Mouse (Mus musculus) kidney, embryonic 14.5 days (tissue): Measurements from ENCODE around the gene Dock11. TPM values are rescaled to one million over a fixed set of nuclear protein-coding genes. Genes with fewer than 3 reads are reported as not detected.

Experiments used
- ATAC-seq: fragments of 200-750 bp; cut with Nextera tagmentation; 2 replicates; pipeline ENCODE4 v1.8.0; 2017; ENCODE audit warnings: moderate number of reproducible peaks, mild to moderate bottlenecking, moderate TSS enrichment, moderate library complexity; ENCODE audit not compliant: low FRiP score, low TSS enrichment
- H3K27ac ChIP-seq: fragments of 300-500 bp; sonication (generic); 2 replicates; pipeline ENCODE4 v1.5.1; 2014; ENCODE audit warnings: low read depth, mild to moderate bottlenecking, low read length, moderate library complexity, mixed read lengths
- H3K27me3 ChIP-seq: fragments of 300-500 bp; sonication (generic); 2 replicates; pipeline ENCODE4 v1.6.1; 2014; ENCODE audit warnings: mild to moderate bottlenecking, low read length; ENCODE audit not compliant: control insufficient read depth, insufficient read depth
- H3K36me3 ChIP-seq: fragments of 300-500 bp; sonication (generic); 2 replicates; pipeline ENCODE4 v1.6.1; 2014; ENCODE audit warnings: low read length, mixed read lengths; ENCODE audit not compliant: control insufficient read depth, insufficient read depth
- H3K4me1 ChIP-seq: fragments of 300-500 bp; sonication (generic); 2 replicates; pipeline ENCODE4 v1.6.1; 2014; ENCODE audit warnings: low read length, mixed read lengths; ENCODE audit not compliant: control insufficient read depth, insufficient read depth
- H3K4me2 ChIP-seq: fragments of 300-500 bp; sonication (generic); replicated peaks from 2 replicates; pipeline ENCODE4 v1.6.1; 2014; ENCODE audit warnings: low read depth, mild to moderate bottlenecking, low read length
- H3K4me3 ChIP-seq: fragments of 300-500 bp; sonication (generic); 2 replicates; pipeline ENCODE4 v1.5.1; 2014; ENCODE audit warnings: mild to moderate bottlenecking, low read length
- H3K9ac ChIP-seq: fragments of 300-500 bp; sonication (generic); 2 replicates; pipeline ENCODE4 v1.6.1; 2014; ENCODE audit warnings: low read depth, mild to moderate bottlenecking, low read length, moderate library complexity
- H3K9me3 ChIP-seq: fragments of 300-500 bp; sonication (generic); 2 replicates; pipeline ENCODE4 v1.6.1; 2016; ENCODE audit warnings: low read length; ENCODE audit not compliant: control insufficient read depth
- WGBS: fragments of 180-500 bp; shearing (Covaris S2); extraction: QIAGEN DNeasy Blood & Tissue Kit; methylation state at CpG from one replicate; pipeline ENCODE4 v1.1.7; 2014; 5-methylcytosine and 5-hydroxymethylcytosine counted together
- polyA plus RNA-seq: library from polyadenylated mRNA; unstranded; fragments of >200 nt; fragmentation: Nextera tagmentation; extraction: Ambion mirVana; gene quantifications from 2 replicates; pipeline ENCODE4 v1.2.1, GENCODE M21; 2014

Gene Dock11
- polyA plus RNA-seq, 1 experiment from 2014 or later: 22.8 TPM

DNA sequence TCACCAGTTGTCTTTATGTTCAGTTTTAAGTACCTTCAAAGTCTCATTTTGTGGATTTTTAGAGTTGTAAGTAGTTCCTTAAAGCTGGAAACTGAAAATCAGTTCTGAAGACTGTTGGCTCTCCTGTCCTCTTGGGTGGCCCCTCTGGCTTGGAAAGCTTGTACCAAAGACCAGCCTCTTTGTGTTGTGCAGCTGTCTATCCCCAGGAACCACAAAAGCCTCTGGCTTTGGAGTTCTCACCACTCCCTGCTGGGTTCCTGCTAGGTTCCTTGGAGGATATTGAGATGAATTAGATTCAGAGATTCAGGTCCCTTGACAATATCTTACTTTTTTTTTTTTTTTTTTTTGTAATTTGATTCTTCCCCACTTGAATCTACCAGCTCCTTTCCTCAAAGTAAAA lies 44.3 kb downstream of the Dock11 start:
- no peak for ATAC-seq
- no peak overlapping the region for H3K4me2 ChIP-seq
- H3K27ac ChIP-seq: no peak overlapping the region
- no peaks in the 10 kb centered on the region for H3K36me3 ChIP-seq
- H3K4me1 ChIP-seq: no peaks in the 10 kb centered on the region
- H3K27me3 ChIP-seq: no peaks in the 10 kb centered on the region
- H3K9me3 ChIP-seq: no peaks in the 10 kb centered on the region
- no peak overlapping the region for H3K9ac ChIP-seq
- H3K4me3 ChIP-seq: no peak overlapping the region

DNA sequence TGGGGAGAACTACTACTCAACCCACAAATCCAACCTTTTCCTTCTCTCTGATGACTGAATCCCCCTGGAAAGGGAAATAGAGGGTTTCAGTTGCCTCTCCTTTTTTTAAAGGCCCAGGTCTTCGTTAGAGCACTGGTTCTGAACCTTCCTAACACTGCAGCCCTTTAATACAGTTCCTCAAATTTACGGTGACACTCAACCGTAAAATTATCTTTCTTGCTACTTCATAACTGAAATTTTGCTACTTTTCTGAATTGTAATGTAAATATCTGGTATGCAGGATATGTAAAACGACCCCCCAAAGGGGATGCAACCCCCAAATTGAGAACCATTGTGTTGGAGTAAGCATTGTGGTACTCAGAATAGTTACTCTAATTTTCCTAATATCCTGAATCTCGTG lies 49.5 kb downstream of the Dock11 start:
- Histone ChIP-seq H3K9ac (no peak overlapping the region), H3K27me3 (no peaks in the 10 kb centered on the region), H3K4me1 (no peaks in the 10 kb centered on the region), H3K4me3 (no peak overlapping the region), H3K36me3 (no peaks in the 10 kb centered on the region), H3K27ac (no peak overlapping the region), H3K4me2 (no peak overlapping the region), H3K9me3 (no peaks in the 10 kb centered on the region)
- no peak for ATAC-seq
- 70% methylated on average over 5 of the region's 5 CpGs for WGBS

DNA sequence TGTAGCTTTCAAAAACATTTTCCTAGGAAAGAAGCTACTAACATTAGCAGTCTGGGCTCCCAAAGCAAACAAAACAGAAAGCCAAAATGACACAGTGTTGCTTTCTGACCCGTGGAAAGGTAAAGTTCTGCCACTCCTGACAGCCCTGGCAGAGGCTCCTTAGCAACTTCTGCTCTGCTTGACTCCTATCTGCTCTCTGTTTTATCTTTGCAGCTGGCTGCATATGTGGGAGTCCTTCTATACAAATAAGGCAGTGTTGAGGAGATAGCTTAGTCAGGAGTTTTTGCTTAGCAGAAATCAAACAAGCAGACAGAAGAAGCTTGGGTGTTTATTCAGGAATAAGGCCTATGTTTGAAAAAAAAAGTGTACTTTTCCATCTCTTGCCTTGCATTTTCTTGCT lies 57.8 kb downstream of the Dock11 start:
- no peak overlapping the region for H3K9ac ChIP-seq
- ATAC-seq: no peak
- 33% methylated on average over 1 of the region's 1 CpGs for WGBS

DNA sequence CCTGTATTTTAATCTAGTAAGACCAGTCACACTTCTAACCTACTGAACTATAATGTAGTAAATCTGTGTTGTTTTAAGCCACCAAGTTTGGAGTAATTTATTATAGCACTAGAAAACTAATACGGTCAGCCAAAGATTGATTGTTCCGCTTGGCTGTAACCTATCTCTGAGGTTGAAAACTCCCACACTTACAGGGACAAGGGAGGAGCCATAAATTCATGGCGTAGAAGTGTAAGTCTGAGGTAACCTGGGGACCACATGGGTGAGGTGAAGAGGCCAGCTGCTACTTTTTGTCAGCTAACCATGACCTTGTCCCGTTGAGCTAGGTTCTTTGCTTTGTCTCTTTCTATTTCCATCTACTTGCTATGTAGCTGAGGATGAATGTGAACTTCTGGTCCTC lies 61.5 kb downstream of the Dock11 start:
- Histone ChIP-seq H3K36me3 (no peaks in the 10 kb centered on the region), H3K9ac (no peak overlapping the region), H3K27me3 (no peaks in the 10 kb centered on the region), H3K4me2 (no peak overlapping the region), H3K27ac (no peak overlapping the region), H3K9me3 (no peaks in the 10 kb centered on the region), H3K4me1 (no peaks in the 10 kb centered on the region), H3K4me3 (no peak overlapping the region)
- WGBS: 42% methylated on average over 4 of the region's 4 CpGs
- ATAC-seq: peak; percentile 80

More for the DNA sequence above, 57.8 kb downstream of the Dock11 start:
- no peaks in the 10 kb centered on the region for H3K4me1 ChIP-seq
- H3K4me2 ChIP-seq: no peak overlapping the region
- H3K36me3 ChIP-seq: no peaks in the 10 kb centered on the region
- no peaks in the 10 kb centered on the region for H3K9me3 ChIP-seq
- H3K27ac ChIP-seq: no peak overlapping the region
- no peak overlapping the region for H3K4me3 ChIP-seq
- H3K27me3 ChIP-seq: no peaks in the 10 kb centered on the region

DNA sequence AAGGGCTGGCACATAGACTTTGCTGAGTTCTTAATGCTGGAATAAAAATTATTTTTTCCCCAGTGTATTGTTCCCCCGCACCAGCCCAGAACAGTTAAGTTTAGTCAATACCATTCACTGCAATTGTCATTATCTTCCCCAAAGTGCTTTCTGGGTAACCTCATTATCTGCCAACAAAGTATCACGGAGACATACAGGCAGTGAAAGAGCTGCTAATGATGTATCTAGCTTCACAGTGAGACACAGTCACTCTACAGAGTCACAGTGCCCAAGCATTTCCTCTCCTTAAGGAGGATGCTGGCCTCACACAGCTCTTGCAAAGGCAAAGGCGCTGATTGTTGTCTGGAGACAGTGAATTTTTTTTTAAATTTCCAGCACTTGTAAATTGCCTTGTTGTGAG lies 63.3 kb downstream of the Dock11 start:
- no peak overlapping the region for H3K9ac ChIP-seq
- no peaks in the 10 kb centered on the region for H3K36me3 ChIP-seq
- H3K27me3 ChIP-seq: no peaks in the 10 kb centered on the region
- ATAC-seq: no peak
- H3K9me3 ChIP-seq: no peaks in the 10 kb centered on the region
- 80% methylated on average over 3 of the region's 3 CpGs for WGBS
- no peak overlapping the region for H3K4me2 ChIP-seq
- H3K27ac ChIP-seq: 0 out of 2 replicates have a peak overlapping the region, but pooled peaks have one; percentile 37
- H3K4me1 ChIP-seq: no peaks in the 10 kb centered on the region
- no peak overlapping the region for H3K4me3 ChIP-seq

DNA sequence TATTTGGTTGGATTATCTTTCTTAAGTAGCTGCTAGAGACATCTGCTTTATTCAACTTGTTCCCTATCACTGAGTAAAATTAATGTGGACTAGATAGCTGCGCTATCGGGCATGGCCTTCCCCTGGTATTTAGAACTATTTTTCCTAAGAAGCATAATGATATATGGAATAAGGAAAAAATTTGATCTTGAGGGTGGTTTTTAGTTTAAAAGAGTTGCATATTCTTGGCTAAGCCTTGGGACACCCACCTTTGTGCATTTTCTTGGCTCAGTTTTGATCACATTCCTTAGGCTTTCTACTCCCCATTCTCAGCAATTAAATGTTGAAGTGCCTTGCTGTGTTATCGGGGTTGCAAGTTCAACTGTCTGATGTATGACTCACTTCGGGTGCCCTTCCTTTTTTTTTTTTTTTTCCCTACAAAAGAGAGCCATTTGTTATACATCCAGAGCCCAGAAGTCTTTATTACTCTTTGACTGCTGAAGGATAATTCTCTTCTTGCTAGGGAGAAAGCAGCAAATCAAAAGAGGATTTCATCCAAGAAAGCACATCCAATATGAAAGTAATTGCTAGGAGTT lies 64.0 kb downstream of the Dock11 start:
- Histone ChIP-seq H3K27ac (no peak overlapping the region), H3K9ac (no peak overlapping the region), H3K4me3 (no peak overlapping the region), H3K4me2 (no peak overlapping the region), H3K27me3 (no peaks in the 10 kb centered on the region), H3K9me3 (no peaks in the 10 kb centered on the region), H3K4me1 (no peaks in the 10 kb centered on the region), H3K36me3 (no peaks in the 10 kb centered on the region)
- no peak for ATAC-seq
- WGBS: 66% methylated on average over 4 of the region's 4 CpGs

DNA sequence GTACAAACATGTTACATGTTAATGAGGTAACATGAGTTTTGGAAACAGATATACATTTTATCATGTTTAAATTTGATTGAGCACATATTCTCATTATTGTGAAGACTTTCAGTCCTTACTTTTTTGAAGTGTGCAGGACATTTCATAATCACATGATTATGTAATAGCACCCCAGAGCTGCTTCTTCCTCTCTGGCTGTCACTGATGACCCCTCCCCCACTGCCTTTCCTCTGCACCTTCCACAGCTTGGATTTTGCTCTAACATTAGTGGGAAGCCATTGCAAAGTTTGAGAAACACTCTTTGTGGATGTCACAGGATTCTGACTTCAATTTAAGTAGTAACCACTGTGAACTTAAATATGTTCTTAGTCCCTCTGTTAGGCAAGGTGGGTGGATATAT lies 67.6 kb downstream of the Dock11 start:
- Histone ChIP-seq H3K27me3 (no peaks in the 10 kb centered on the region), H3K27ac (no peak overlapping the region), H3K4me3 (no peak overlapping the region), H3K4me1 (no peaks in the 10 kb centered on the region), H3K9ac (no peak overlapping the region), H3K9me3 (no peaks in the 10 kb centered on the region), H3K36me3 (no peaks in the 10 kb centered on the region), H3K4me2 (no peak overlapping the region)
- no peak for ATAC-seq

DNA sequence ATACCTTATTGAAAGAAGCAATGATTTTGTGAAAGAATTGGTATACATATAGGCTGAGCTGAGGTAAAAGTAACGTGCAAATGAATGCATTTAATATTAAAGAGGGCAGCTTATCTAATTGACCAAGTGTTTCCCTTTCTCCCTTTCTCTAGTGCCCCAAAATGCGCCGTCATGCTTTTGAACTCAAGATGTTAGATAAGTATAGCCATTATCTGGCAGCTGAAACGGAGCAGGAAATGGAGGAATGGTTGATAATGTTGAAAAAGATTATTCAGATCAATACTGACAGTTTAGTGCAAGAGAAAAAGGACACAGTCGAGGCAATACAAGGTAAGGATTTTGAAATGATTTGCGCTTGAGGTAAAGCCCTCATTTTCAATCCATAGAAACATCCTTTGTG lies 74.5 kb downstream of the Dock11 start:
- H3K27ac ChIP-seq: no peak overlapping the region
- no peak for ATAC-seq
- H3K4me2 ChIP-seq: no peak overlapping the region
- 79% methylated on average over 6 of the region's 6 CpGs for WGBS
- no peaks in the 10 kb centered on the region for H3K27me3 ChIP-seq
- no peak overlapping the region for H3K9ac ChIP-seq
- no peaks in the 10 kb centered on the region for H3K4me1 ChIP-seq
- H3K4me3 ChIP-seq: no peak overlapping the region
- no peaks in the 10 kb centered on the region for H3K36me3 ChIP-seq
- no peaks in the 10 kb centered on the region for H3K9me3 ChIP-seq

DNA sequence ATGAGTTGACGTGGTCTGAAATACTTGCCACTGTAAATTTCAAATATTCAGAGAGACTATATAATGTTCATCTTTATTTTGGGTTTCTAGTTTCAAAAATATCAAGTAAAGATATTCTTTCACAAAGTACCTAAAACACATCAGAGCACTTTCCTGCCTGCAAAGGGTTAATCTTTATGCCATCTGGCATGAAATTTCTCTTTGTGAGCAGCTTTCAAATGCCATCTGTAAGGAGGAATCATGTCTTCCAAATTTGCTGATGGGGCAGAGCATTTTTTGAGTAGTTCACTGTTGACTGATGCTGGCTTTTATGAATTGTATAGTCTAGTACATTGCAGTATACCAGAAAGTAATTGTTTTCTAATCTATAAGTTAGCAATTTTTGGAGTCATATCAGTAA lies 80.6 kb downstream of the Dock11 start:
- no peaks in the 10 kb centered on the region for H3K36me3 ChIP-seq
- H3K4me3 ChIP-seq: no peak overlapping the region
- no peak overlapping the region for H3K4me2 ChIP-seq
- ATAC-seq: no peak
- no peak overlapping the region for H3K9ac ChIP-seq
- WGBS: 80% methylated on average over 1 of the region's 1 CpGs
- no peaks in the 10 kb centered on the region for H3K4me1 ChIP-seq
- no peaks in the 10 kb centered on the region for H3K27me3 ChIP-seq
- no peak overlapping the region for H3K27ac ChIP-seq
- H3K9me3 ChIP-seq: no peaks in the 10 kb centered on the region
